Mouse (Mus musculus): Measurements from ENCODE around the gene Polr2f. TPM values are rescaled to one million over a fixed set of nuclear protein-coding genes. Genes with fewer than 3 reads are reported as not detected.

The Polr2f gene
- polyA plus RNA-seq, 1 experiment, result 357 TPM

- no peak for TF ChIP-seq GATA1 (IDR thresholded peaks at IDR 0.05; ENCODE audit: low read length)
Measured at GRCm38 (mm10) chr15:79109321-79109934, 31.4 kb upstream of the Polr2f start.

DNA sequence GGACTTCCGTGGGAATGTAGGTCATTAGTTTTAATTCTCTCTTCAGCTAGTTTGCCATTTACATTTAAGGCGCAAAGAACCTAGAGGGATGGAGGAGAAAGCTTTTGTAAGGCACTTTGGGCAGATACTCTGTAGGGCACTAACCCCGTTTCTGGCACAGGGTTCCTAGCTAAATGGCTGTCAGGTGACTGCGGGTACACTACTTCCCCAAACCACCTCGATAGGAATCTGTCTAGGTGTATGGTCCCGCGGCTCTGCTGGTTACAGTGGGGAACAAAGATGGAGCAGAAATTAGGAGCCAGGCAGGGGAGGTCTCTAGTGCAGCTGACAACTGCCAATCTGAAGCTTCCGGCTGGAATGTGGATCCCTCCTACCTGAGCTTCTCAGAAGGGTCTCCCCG lies 30.8 kb upstream of the Polr2f start:
- TF ChIP-seq GATA1 (IDR thresholded peaks at IDR 0.05; ENCODE audit: low read length), result no peak

DNA sequence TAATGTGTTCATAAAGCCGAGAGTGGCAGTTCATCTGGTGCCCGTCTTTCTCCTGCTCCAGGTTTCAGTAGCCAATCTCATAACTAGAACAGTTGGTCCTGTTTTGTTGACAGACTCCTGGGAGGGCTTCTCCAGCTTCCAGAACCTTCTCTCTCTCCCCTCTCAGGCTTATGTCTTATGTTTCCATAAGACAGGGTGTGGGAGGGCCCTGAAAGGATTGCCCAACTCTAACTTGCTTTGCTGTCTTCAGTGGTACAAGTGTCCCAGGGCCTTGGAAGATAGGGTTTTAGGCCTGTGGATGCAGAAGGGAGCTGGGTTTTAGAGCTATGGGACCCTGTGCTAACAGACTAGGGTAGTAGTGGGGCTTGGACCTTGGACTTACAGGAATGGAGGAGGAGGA lies 30.3 kb upstream of the Polr2f start:
- TF ChIP-seq GATA1 (IDR thresholded peaks at IDR 0.05; ENCODE audit: low read length), result no peak

DNA sequence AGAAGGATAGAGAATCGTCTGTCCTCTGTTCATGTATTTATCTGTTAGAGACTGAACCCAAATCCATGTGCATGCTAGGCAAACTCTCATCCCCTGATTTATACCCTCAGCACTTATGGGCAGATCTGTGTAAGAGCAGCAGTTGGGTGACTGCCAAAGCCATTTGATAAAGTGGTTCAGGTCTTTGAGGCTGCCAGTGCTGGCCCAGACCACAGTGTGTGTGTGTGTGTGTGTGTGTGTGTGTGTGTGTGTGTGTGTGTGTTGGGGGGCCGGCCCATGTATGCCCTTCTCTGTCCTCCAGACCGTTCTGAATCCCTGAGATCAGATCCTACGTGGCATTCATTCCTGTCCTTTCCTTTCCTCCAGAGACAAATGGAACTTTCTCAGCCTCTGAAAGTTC lies 29.0 kb upstream of the Polr2f start:
- TF ChIP-seq GATA1 (IDR thresholded peaks at IDR 0.05; ENCODE audit: low read length), result no peak

- no peak for TF ChIP-seq GATA1 (IDR thresholded peaks at IDR 0.05; ENCODE audit: low read length)
Measured at GRCm38 (mm10) chr15:79115276-79115675, 25.5 kb upstream of the Polr2f start.

DNA sequence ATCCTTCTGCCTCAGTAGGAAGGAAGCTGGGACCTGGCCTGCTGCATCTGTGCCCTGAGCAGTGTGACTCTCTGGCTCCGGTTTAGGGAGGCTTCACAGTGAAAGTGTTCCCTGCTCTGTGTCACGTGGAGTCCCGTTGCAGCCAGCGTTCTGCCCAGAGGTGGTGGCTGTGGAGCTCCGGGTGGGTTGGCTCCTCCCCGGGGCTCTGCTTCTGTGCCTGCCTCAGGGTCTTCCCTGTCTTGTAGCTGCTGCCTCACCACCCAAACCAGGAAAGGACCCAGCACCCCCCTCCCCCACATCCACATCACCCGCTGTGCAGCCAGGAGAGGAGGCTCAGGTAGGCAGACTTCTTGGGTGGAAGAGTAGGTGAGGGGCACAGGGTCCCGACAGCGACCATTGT lies 21.3 kb upstream of the Polr2f start:
- no peak for TF ChIP-seq GATA1 (IDR thresholded peaks at IDR 0.05; ENCODE audit: low read length)

- TF ChIP-seq GATA1 (IDR thresholded peaks at IDR 0.05; ENCODE audit: low read length), result no peak
Measured at GRCm38 (mm10) chr15:79122119-79122518, 18.7 kb upstream of the Polr2f start.

GRCm38 (mm10) chr15:79122546-79122945 lies 18.3 kb upstream of the Polr2f start:
- TF ChIP-seq GATA1 (IDR thresholded peaks at IDR 0.05; ENCODE audit: low read length), result no peak

DNA sequence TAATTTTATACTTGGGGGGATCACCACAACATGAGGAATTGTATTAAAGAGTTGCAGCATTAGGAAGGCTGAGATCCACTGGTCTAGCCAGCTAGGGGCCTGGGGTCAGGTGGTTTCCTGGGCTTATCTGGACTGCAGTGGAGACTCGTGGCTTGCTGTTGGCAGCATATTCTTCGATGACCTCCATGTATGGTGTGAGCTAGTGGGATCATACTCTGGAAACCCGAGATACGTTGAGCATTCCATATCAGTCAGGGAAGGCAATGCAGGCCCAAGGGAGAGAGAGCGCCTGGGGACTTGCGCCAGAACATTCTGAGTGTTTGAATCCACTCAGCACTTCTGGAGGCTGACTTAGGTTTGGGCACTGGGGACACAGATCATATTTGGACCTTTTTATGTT lies 17.1 kb upstream of the Polr2f start:
- TF ChIP-seq GATA1 (IDR thresholded peaks at IDR 0.05; ENCODE audit: low read length), result no peak

GRCm38 (mm10) chr15:79124331-79124875 lies 16.4 kb upstream of the Polr2f start:
- no peak for TF ChIP-seq GATA1 (IDR thresholded peaks at IDR 0.05; ENCODE audit: low read length)

- TF ChIP-seq GATA1 (IDR thresholded peaks at IDR 0.05; ENCODE audit: low read length), result no peak
Measured at GRCm38 (mm10) chr15:79126217-79126932, 14.4 kb upstream of the Polr2f start.

DNA sequence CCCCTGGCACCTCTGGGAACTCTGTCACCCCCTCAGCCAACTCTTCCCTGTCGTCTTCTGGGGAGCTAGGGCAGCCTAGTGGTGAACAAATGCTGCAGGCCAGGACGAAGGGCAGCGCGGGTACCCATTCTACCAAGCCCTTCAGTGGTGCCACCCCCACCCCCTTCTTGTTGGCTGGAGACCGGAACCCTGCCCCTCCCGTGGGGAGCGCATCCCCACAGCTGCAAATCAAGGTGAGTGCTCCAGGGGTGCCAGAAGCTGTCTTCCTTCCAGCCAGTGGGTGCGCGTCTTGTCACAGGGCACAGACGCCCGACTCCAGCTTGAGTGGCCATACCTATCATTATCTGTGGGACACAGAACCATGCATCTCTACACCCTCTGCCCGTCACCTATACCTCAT lies 13.7 kb upstream of the Polr2f start:
- no peak for TF ChIP-seq GATA1 (IDR thresholded peaks at IDR 0.05; ENCODE audit: low read length)

DNA sequence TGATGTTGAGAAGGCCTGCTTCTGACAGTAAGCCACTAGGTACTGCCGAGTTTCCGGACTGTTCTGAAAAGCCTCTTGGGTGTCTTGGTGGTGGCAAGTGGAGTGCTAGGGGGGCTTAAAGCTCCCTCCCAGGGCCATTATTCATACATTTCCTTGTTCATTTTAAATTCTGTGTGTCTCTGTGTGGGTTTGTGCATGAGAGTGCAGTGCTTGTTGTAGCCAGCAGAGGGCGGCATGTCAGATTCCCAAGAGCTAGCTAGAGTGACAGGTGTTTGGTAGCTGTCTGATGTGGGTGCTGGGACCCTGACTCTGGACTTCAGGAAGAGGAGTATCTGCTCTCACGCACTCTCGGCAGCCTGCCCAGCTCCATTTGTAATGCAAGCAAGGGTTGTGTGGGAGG lies 12.6 kb upstream of the Polr2f start:
- no peak for TF ChIP-seq GATA1 (IDR thresholded peaks at IDR 0.05; ENCODE audit: low read length)

GRCm38 (mm10) chr15:79129311-79129710 lies 11.5 kb upstream of the Polr2f start:
- TF ChIP-seq GATA1 (IDR thresholded peaks at IDR 0.05; ENCODE audit: low read length), result no peak

DNA sequence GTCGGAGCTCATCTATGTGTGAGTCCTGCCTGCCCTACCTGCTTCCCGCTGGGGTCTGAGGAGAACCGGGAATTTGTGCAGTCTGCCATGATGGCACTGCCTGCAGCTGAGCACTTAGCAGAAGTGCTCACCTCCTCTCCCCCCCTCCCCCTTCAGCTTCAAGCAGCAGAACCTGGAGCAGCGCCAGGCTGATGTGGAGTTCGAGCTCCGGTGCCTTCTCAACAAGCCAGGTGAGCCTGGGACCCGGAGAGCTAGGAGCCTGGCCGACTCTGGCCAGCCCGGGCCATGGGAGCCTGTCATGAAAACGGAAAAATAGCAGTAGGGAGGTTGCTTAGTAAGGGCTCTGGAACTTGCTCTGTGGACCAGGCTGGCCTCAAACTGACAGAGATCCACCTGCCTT lies 10.0 kb upstream of the Polr2f start:
- TF ChIP-seq GATA1 (IDR thresholded peaks at IDR 0.05; ENCODE audit: low read length), result no peak

DNA sequence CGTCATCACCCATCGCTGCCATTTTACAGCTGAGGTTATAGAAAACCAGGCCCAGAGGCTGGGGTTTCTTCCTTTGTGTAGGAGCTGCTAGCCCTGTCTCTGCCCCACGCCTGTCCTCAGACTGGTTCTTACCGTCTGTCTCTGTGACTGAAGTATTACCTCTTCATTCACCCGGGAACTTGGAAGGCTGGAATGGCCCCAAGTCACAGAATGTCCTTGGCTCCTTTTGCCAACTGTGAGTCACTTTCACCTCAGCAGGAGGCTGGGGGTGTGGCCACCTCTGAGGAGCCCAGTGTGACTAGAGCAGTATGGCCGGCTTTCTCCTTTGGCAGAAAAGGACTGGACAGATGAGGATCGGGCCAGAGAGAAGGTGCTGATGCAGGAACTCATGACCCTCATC lies 9.4 kb upstream of the Polr2f start:
- TF ChIP-seq GATA1 (IDR thresholded peaks at IDR 0.05; ENCODE audit: low read length), result no peak

- no peak for TF ChIP-seq GATA1 (IDR thresholded peaks at IDR 0.05; ENCODE audit: low read length)
Measured at GRCm38 (mm10) chr15:79133191-79133661, 7.6 kb upstream of the Polr2f start.

Measured in G1E-ER4 (cell line).